Mouse (Mus musculus): ENCODE data around the gene Hcrtr1. TPM values are rescaled to one million over a fixed set of nuclear protein-coding genes. Genes with fewer than 3 reads are reported as not detected.

The Hcrtr1 gene
- total RNA-seq, 4 experiments from 2014 or later, result 1.4 to 2.0 (median 1.9) TPM

Other genes with a start within 250 kb of the Hcrtr1 start
- under 1 TPM; 0.26 to 0.94 (median 0.68) TPM for gene Spocd1, start 210.1 kb downstream of the Hcrtr1 start, total RNA-seq (2022)
- 100 to 1,000 TPM; 349 to 362 (median 356) TPM for gene Adgrb2, start 154.5 kb downstream of the Hcrtr1 start, total RNA-seq (2022)
- 10 to 100 TPM; 14.6 to 26.0 (median 18.3) TPM for gene Col16a1, start 91.5 kb downstream of the Hcrtr1 start, total RNA-seq (2022)
- gene Pef1, start 36.8 kb downstream of the Hcrtr1 start, total RNA-seq (2022), result 10 to 100 TPM; 72.9 to 80.6 (median 76.1) TPM
- 10 to 100 TPM in 1 of 4 experiments, 1 to 10 TPM in 3; 7.7 to 10.5 (median 9.0) TPM for gene Tinagl1, start 35.8 kb upstream of the Hcrtr1 start, total RNA-seq (2022)
- not detected for gene Gm853, start 83.0 kb upstream of the Hcrtr1 start, total RNA-seq (2022)
- gene Serinc2, start 139.8 kb upstream of the Hcrtr1 start, total RNA-seq (2022), result 1 to 10 TPM; 5.0 to 7.8 (median 6.5) TPM
- gene Fabp3, start 169.2 kb upstream of the Hcrtr1 start, total RNA-seq (2022), result 100 to 1,000 TPM; 131 to 144 (median 138) TPM
- 1 to 10 TPM in 3 of 4 experiments, not detected in 1; 1.7 to 2.5 (median 2.2) TPM for gene Gm10570, start 169.3 kb upstream of the Hcrtr1 start, total RNA-seq (2022)
- 10 to 100 TPM; 57.2 to 61.5 (median 60.9) TPM for gene Zcchc17, start 220.6 kb upstream of the Hcrtr1 start, total RNA-seq (2022)
- gene Snrnp40, start 220.8 kb upstream of the Hcrtr1 start, total RNA-seq (2022), result 10 to 100 TPM; 23.6 to 28.2 (median 27.6) TPM